ENCODE assay signal across 13 mouse cellular contexts in genomic region chr5:13982417-13983054, GRCm38 (mm10). TPM values are rescaled to one million over a fixed set of nuclear protein-coding genes. Genes with fewer than 3 reads are reported as not detected.
DNase-seq lines count a peak whose midpoint lies in the region; ATAC-seq lines count a peak whose summit lies in the region.
"Had no signal": no experiment of that assay in that cellular context is flagged by ENCODE, and none has a peak within 500 bp of the region (broad histone marks: within the 10 kb centered on the region; RNA-seq: fewer than 3 reads in every experiment).

No protein-coding gene starts in this region.

- H3K9me3 ChIP-seq in forebrain, embryonic 15.5 days, result no peaks in the 10 kb centered on the region
- H3K9me3 ChIP-seq: limb, embryonic 13.5 days had no signal

- no peak overlapping the region for H3K4me3 ChIP-seq in forebrain, embryonic 15.5 days
- H3K4me3 ChIP-seq: limb, embryonic 13.5 days; myocyte had no signal

- ATAC-seq in forebrain, embryonic 15.5 days (replicated peaks), result peak; percentile 89
- ATAC-seq in megakaryocyte progenitor cell, adult 5-6 weeks (replicated peaks; ENCODE audit: poor library complexity), result no peak

- no peak overlapping the region for H3K9ac ChIP-seq in forebrain, embryonic 15.5 days (replicated peaks)
- H3K9ac ChIP-seq: limb, embryonic 13.5 days had no signal

- no peak overlapping the region for H3K27ac ChIP-seq in forebrain, embryonic 15.5 days (replicated peaks)
- H3K27ac ChIP-seq: limb, embryonic 13.5 days had no signal

- no peak overlapping the region for H3K4me2 ChIP-seq in forebrain, embryonic 15.5 days (replicated peaks)
- H3K4me2 ChIP-seq: limb, embryonic 13.5 days had no signal

- H3K27me3 ChIP-seq in forebrain, embryonic 15.5 days, result no peaks in the 10 kb centered on the region

- H3K4me1 ChIP-seq in forebrain, embryonic 15.5 days, result peaks cover 11% of the 10 kb centered on the region

- DNase-seq in 3T3-L1 (ENCODE audit: low read depth, low spot score) (peak; percentile 47), R1 (ENCODE audit: low read depth, low spot score) (peak; percentile 98)
- peak; percentile 45 for DNase-seq in lung, postnatal 14 days
- no peak for DNase-seq in adrenal gland, postnatal 25 days
- no peak for DNase-seq in right cerebral cortex, postnatal 25 days
- no peak for DNase-seq in ovary, adult 18-20 months (ENCODE audit: low spot score)
- DNase-seq: cerebellum, postnatal 14 days; heart, adult 18-20 months; thymus, adult 2 months had no signal

- H3K36me3 ChIP-seq in forebrain, embryonic 15.5 days, result no peaks in the 10 kb centered on the region
- H3K36me3 ChIP-seq: limb, embryonic 13.5 days had no signal

- 5% methylated on average over 7 of the region's 7 CpGs for WGBS in forebrain, embryonic 15.5 days

RNA-seq across cellular contexts. Expression of gene Sema3e, which starts 42.5 kb away (rescaled TPM):
- polyA plus RNA-seq in forebrain, embryonic 15.5 days (2015; fragmentation: Nextera tagmentation; extraction: Ambion mirVana), result 1.8 and 2.3 TPM in 2 replicates
- not detected in 2 replicates for total RNA-seq in megakaryocyte progenitor cell, adult 5-6 weeks (2015)
- not detected in 2 replicates for total RNA-seq in megakaryocyte progenitor cell, adult 5-6 weeks (2017)
- 0.21 and 0.48 TPM in 2 replicates for total RNA-seq in adrenal gland, postnatal 25 days (2021)

Comparison
In these comparisons a context has a peak if more than half of its experiments do, and no peak if none do; other contexts are left out.
1. DNase-seq: peak in 3T3-L1 (single experiment), R1 (single experiment) and lung, postnatal 14 days (single experiment); none in adrenal gland, postnatal 25 days (single experiment), right cerebral cortex, postnatal 25 days (single experiment) and ovary, adult 18-20 months (single experiment).